Mouse (Mus musculus) bone marrow, adult 2 months (tissue): ENCODE measurements around the gene Cutal.

Source experiments
- CTCF ChIP-seq: fragments of 200-500 bp; IDR thresholded peaks from 2 replicates; pipeline ENCODE4 v1.5.1; 2011; ENCODE audit warnings: low read length, control low read depth; ENCODE audit not compliant: control insufficient read depth, insufficient read depth
- POLR2A ChIP-seq: fragments of 200-500 bp; IDR thresholded peaks from 2 replicates; pipeline ENCODE4 v1.6.1; 2011; ENCODE audit warnings: low read depth, mild to moderate bottlenecking, control low read depth, low read length, borderline replicate concordance; ENCODE audit not compliant: control insufficient read depth

GRCm38 (mm10) chr2:34835669-34836068 lies 38.5 kb upstream of the Cutal start:
- TF ChIP-seq POLR2A (no peak), CTCF (no peak)
